Mouse (Mus musculus): ENCODE measurements at regions not wholly inside any gene's neighbourhood (a gene's known extent, or its start where the extent isn't known, plus 50 kb on each side); places are given as distances from the start of the nearest gene placed in this dataset.

- WGBS (ENCODE audit: insufficient replicate concordance), result 43% methylated on average over 7 of the region's 7 CpGs
- no peak overlapping the region for H3K9ac ChIP-seq (replicated peaks)
- H3K27me3 ChIP-seq (ENCODE audit: control insufficient read depth, insufficient read depth, low read length), result no peaks in the 10 kb centered on the region
- no peak overlapping the region for H3K4me2 ChIP-seq (ENCODE audit: low read depth)
- H3K4me3 ChIP-seq (ENCODE audit: insufficient read depth in 1 of 2, low read depth in 2 of 2, low read length in 2 of 2), result no peak overlapping the region
- H3K9me3 ChIP-seq (ENCODE audit: control insufficient read depth, low read length), result no peaks in the 10 kb centered on the region
- peak in 2 of 3 experiments; percentile 19 to 22 for DNase-seq (ENCODE audit: low read depth in 3 of 3, low spot score in 3 of 3)
- no peak for TF ChIP-seq CTCF (IDR thresholded peaks at IDR 0.05; ENCODE audit: low read depth)
- TF ChIP-seq EP300 (IDR thresholded peaks at IDR 0.05; ENCODE audit: low read depth), result no peak
- ATAC-seq (ENCODE audit: insufficient read depth), result peak; percentile 79; the same call in 1 of the 2 replicates
- no peaks in the 10 kb centered on the region for H3K4me1 ChIP-seq (replicated peaks; ENCODE audit: control insufficient read depth in 2 of 2, insufficient read depth in 2 of 2, low read length in 1 of 2)
- H3K27ac ChIP-seq, result no peak overlapping the region
- no peaks in the 10 kb centered on the region for H3K36me3 ChIP-seq (replicated peaks; ENCODE audit: control insufficient read depth, insufficient read depth, low read depth)
Observed at GRCm38 (mm10) chr17:59429189-59429588, 416.0 kb upstream of the Nudt12 start.

GRCm38 (mm10) chr17:59421489-59421888 is 408.3 kb upstream of the Nudt12 start:
- Histone ChIP-seq H3K36me3 (replicated peaks; ENCODE audit: control insufficient read depth, insufficient read depth, low read depth) (no peaks in the 10 kb centered on the region), H3K27ac (no peak overlapping the region), H3K4me3 (ENCODE audit: insufficient read depth in 1 of 2, low read depth in 2 of 2, low read length in 2 of 2) (no peak overlapping the region), H3K9ac (replicated peaks) (no peak overlapping the region), H3K27me3 (ENCODE audit: control insufficient read depth, insufficient read depth, low read length) (no peaks in the 10 kb centered on the region), H3K4me2 (ENCODE audit: low read depth) (no peak overlapping the region), H3K9me3 (ENCODE audit: control insufficient read depth, low read length) (no peaks in the 10 kb centered on the region), H3K4me1 (replicated peaks; ENCODE audit: control insufficient read depth in 2 of 2, insufficient read depth in 2 of 2, low read length in 1 of 2) (no peaks in the 10 kb centered on the region)
- ATAC-seq (ENCODE audit: insufficient read depth) (no peak), DNase-seq (ENCODE audit: low read depth in 3 of 3, low spot score in 3 of 3) (no peak)
- WGBS (ENCODE audit: insufficient replicate concordance), result 71% methylated on average over 14 of the region's 14 CpGs
- TF ChIP-seq EP300 (IDR thresholded peaks at IDR 0.05; ENCODE audit: low read depth), result no peak
- TF ChIP-seq CTCF (IDR thresholded peaks at IDR 0.05; ENCODE audit: low read depth), result no peak

GRCm38 (mm10) chr17:59409315-59409714 is 396.1 kb upstream of the Nudt12 start:
- H3K4me2 ChIP-seq (ENCODE audit: low read depth), result no peak overlapping the region
- DNase-seq (ENCODE audit: low read depth in 3 of 3, low spot score in 3 of 3) (no peak), ATAC-seq (ENCODE audit: insufficient read depth) (no peak)
- WGBS (ENCODE audit: insufficient replicate concordance), result 48% methylated on average over 2 of the region's 2 CpGs
- H3K9ac ChIP-seq (replicated peaks), result no peak overlapping the region
- H3K27me3 ChIP-seq (ENCODE audit: control insufficient read depth, insufficient read depth, low read length), result no peaks in the 10 kb centered on the region
- no peaks in the 10 kb centered on the region for H3K4me1 ChIP-seq (replicated peaks; ENCODE audit: control insufficient read depth in 2 of 2, insufficient read depth in 2 of 2, low read length in 1 of 2)
- H3K27ac ChIP-seq, result no peak overlapping the region
- no peaks in the 10 kb centered on the region for H3K36me3 ChIP-seq (replicated peaks; ENCODE audit: control insufficient read depth, insufficient read depth, low read depth)
- no peak overlapping the region for H3K4me3 ChIP-seq (ENCODE audit: insufficient read depth in 1 of 2, low read depth in 2 of 2, low read length in 2 of 2)
- TF ChIP-seq CTCF (IDR thresholded peaks at IDR 0.05; ENCODE audit: low read depth) (no peak), EP300 (IDR thresholded peaks at IDR 0.05; ENCODE audit: low read depth) (no peak)
- H3K9me3 ChIP-seq (ENCODE audit: control insufficient read depth, low read length), result no peaks in the 10 kb centered on the region

- H3K27me3 ChIP-seq (ENCODE audit: control insufficient read depth, insufficient read depth, low read length), result no peaks in the 10 kb centered on the region
- no peaks in the 10 kb centered on the region for H3K4me1 ChIP-seq (replicated peaks; ENCODE audit: control insufficient read depth in 2 of 2, insufficient read depth in 2 of 2, low read length in 1 of 2)
- H3K4me3 ChIP-seq (ENCODE audit: insufficient read depth in 1 of 2, low read depth in 2 of 2, low read length in 2 of 2), result no peak overlapping the region
- H3K9me3 ChIP-seq (ENCODE audit: control insufficient read depth, low read length), result no peaks in the 10 kb centered on the region
- no peak for TF ChIP-seq CTCF (IDR thresholded peaks at IDR 0.05; ENCODE audit: low read depth)
- TF ChIP-seq EP300 (IDR thresholded peaks at IDR 0.05; ENCODE audit: low read depth), result no peak
- WGBS (ENCODE audit: insufficient replicate concordance), result 63% methylated on average over 1 of the region's 1 CpGs
- H3K4me2 ChIP-seq (ENCODE audit: low read depth), result no peak overlapping the region
- ATAC-seq (ENCODE audit: insufficient read depth), result no peak
- H3K9ac ChIP-seq (replicated peaks), result no peak overlapping the region
- no peak overlapping the region for H3K27ac ChIP-seq
- H3K36me3 ChIP-seq (replicated peaks; ENCODE audit: control insufficient read depth, insufficient read depth, low read depth), result no peaks in the 10 kb centered on the region
- DNase-seq (ENCODE audit: low read depth in 3 of 3, low spot score in 3 of 3), result no peak
Observed at GRCm38 (mm10) chr17:59404525-59404924, 391.4 kb upstream of the Nudt12 start.

GRCm38 (mm10) chr17:59397404-59397803 is 384.2 kb upstream of the Nudt12 start:
- ATAC-seq (ENCODE audit: insufficient read depth) (no peak), DNase-seq (ENCODE audit: low read depth in 3 of 3, low spot score in 3 of 3) (no peak)
- H3K9ac ChIP-seq (replicated peaks), result no peak overlapping the region
- no peaks in the 10 kb centered on the region for H3K4me1 ChIP-seq (replicated peaks; ENCODE audit: control insufficient read depth in 2 of 2, insufficient read depth in 2 of 2, low read length in 1 of 2)
- H3K4me3 ChIP-seq (ENCODE audit: insufficient read depth in 1 of 2, low read depth in 2 of 2, low read length in 2 of 2), result no peak overlapping the region
- no peaks in the 10 kb centered on the region for H3K27me3 ChIP-seq (ENCODE audit: control insufficient read depth, insufficient read depth, low read length)
- H3K36me3 ChIP-seq (replicated peaks; ENCODE audit: control insufficient read depth, insufficient read depth, low read depth), result no peaks in the 10 kb centered on the region
- TF ChIP-seq CTCF (IDR thresholded peaks at IDR 0.05; ENCODE audit: low read depth), result no peak
- TF ChIP-seq EP300 (IDR thresholded peaks at IDR 0.05; ENCODE audit: low read depth), result no peak
- H3K9me3 ChIP-seq (ENCODE audit: control insufficient read depth, low read length), result no peaks in the 10 kb centered on the region
- 58% methylated on average over 3 of the region's 3 CpGs for WGBS (ENCODE audit: insufficient replicate concordance)
- no peak overlapping the region for H3K27ac ChIP-seq
- no peak overlapping the region for H3K4me2 ChIP-seq (ENCODE audit: low read depth)

Measured in liver, embryonic 14.5 days (tissue).